Mouse (Mus musculus) adrenal gland, postnatal 36 days (tissue): ENCODE results near the gene Atg7. TPM values are rescaled to one million over a fixed set of nuclear protein-coding genes. Genes with fewer than 3 reads are reported as not detected.

Source experiments
- DNase-seq, 2 experiments: peaks; one replicate each; pipeline ENCODE4 v3.0.0; 2021; ENCODE audit warnings: mixed read lengths in 1 of 2
- total RNA-seq, 2 experiments: library from RNA; stranded (reverse); gene quantifications; 2 replicates each; pipeline ENCODE4 v1.2.3; 2021

Atg7 gene
- total RNA-seq, 2 experiments from 2014 or later = 28.4 to 31.7 TPM

- DNase-seq = no peak
Measured at GRCm38 (mm10) chr6:114855644-114856043, 212.7 kb downstream of the Atg7 start.

- DNase-seq = no peak
Measured at GRCm38 (mm10) chr6:114856501-114856900, 213.6 kb downstream of the Atg7 start.

- peak in 1 of 2 experiments; percentile 51 for DNase-seq
Measured at GRCm38 (mm10) chr6:114857996-114858721, 215.3 kb downstream of the Atg7 start.

- DNase-seq = no peak
Measured at GRCm38 (mm10) chr6:114858722-114859053, 215.8 kb downstream of the Atg7 start.

GRCm38 (mm10) chr6:114860677-114861568 lies 218.0 kb downstream of the Atg7 start:
- peak; percentile 59 to 60 for DNase-seq

GRCm38 (mm10) chr6:114861591-114861990 lies 218.7 kb downstream of the Atg7 start:
- no peak for DNase-seq

GRCm38 (mm10) chr6:114862046-114862445 lies 219.1 kb downstream of the Atg7 start:
- no peak for DNase-seq

GRCm38 (mm10) chr6:114863501-114863900 lies 220.6 kb downstream of the Atg7 start:
- peak in 1 of 2 experiments; percentile 52 for DNase-seq

GRCm38 (mm10) chr6:114864421-114864820 lies 221.5 kb downstream of the Atg7 start:
- DNase-seq = no peak

GRCm38 (mm10) chr6:114866078-114866477 lies 223.2 kb downstream of the Atg7 start:
- no peak for DNase-seq

GRCm38 (mm10) chr6:114866619-114867018 lies 223.7 kb downstream of the Atg7 start:
- DNase-seq = peak in 1 of 2 experiments; percentile 40

- peak; percentile 59 to 62 for DNase-seq
Measured at GRCm38 (mm10) chr6:114868656-114869055, 225.8 kb downstream of the Atg7 start.

- DNase-seq = no peak
Measured at GRCm38 (mm10) chr6:114869501-114870076, 226.7 kb downstream of the Atg7 start.

GRCm38 (mm10) chr6:114871010-114871660 lies 228.2 kb downstream of the Atg7 start:
- DNase-seq = no peak

GRCm38 (mm10) chr6:114873808-114874137 lies 230.9 kb downstream of the Atg7 start:
- DNase-seq = no peak

GRCm38 (mm10) chr6:114874138-114874928 lies 231.4 kb downstream of the Atg7 start:
- DNase-seq = peak; percentile 35 to 59

- DNase-seq = peak; percentile 95 to 96
Measured at GRCm38 (mm10) chr6:114875018-114875558, 232.2 kb downstream of the Atg7 start.

- no peak for DNase-seq
Measured at GRCm38 (mm10) chr6:114876033-114876432, 233.1 kb downstream of the Atg7 start.

- no peak for DNase-seq
Measured at GRCm38 (mm10) chr6:114876546-114876945, 233.6 kb downstream of the Atg7 start.

- DNase-seq = peak; percentile 46 to 61
Measured at GRCm38 (mm10) chr6:114878841-114879520, 236.1 kb downstream of the Atg7 start.

GRCm38 (mm10) chr6:114880798-114881197 lies 237.9 kb downstream of the Atg7 start:
- DNase-seq = no peak
